Mouse (Mus musculus) colon, adult 2 months (tissue): ENCODE measurements around the gene Nrsn1. TPM values are rescaled to one million over a fixed set of nuclear protein-coding genes. Genes with fewer than 3 reads are reported as not detected.

Experiments used
- polyA plus RNA-seq: library from polyadenylated mRNA; depleted of rRNA; stranded (reverse); fragments of >200 nt; gene quantifications from 2 replicates; pipeline ENCODE4 v1.2.3, GENCODE M21; 2012; rRNA removed

Gene Nrsn1
- 0.41 and 0.54 TPM in 2 replicates for polyA plus RNA-seq

GRCm38 (mm10) chr13:25270402-25270801 is at the start of gene Nrsn1:
Gene Nrsn1, minus strand, starts transcription at chr13:25270502.

Other genes with a start within 250 kb of the Nrsn1 start
- gene Dcdc2a, start 214.5 kb downstream of the Nrsn1 start, polyA plus RNA-seq = 0.01 TPM in 1 of 2 replicates, not detected in the other